Mouse (Mus musculus) heart, postnatal 0 days (tissue): Measurements from ENCODE around the gene Camta1.

Experiments
- CTCF ChIP-seq: IDR thresholded peaks from 2 replicates; pipeline ENCODE4 v1.5.1; 2016; ENCODE audit warnings: antibody characterized with exemption, control low read depth, low read depth
- EP300 ChIP-seq: IDR thresholded peaks from 2 replicates; pipeline ENCODE4 v1.6.1; 2016; ENCODE audit warnings: antibody characterized with exemption, low read depth

DNA sequence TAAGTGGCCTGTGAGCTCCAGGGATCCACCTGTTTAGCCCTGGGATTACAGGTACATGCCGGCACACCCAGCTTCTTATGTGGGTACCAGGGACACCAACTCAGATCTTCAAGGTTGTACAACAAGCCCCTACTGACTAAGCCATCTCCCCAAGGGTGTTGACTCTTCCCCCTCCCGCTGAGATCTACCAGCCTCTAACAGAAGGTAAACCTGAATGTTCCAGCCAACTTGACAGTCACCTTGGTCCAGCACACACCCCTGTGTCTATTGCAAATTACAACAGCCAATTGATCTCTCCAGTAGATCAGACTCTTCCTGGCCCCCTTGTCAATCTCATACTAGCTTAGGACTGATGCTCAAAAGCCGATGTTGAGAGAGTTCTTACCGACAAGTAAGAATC lies 43.9 kb upstream of the Camta1 start:
- TF ChIP-seq CTCF = no peak
- TF ChIP-seq EP300 = no peak
